Comparison of ENCODE assay signal across 8 mouse cellular contexts in the genomic region with DNA sequence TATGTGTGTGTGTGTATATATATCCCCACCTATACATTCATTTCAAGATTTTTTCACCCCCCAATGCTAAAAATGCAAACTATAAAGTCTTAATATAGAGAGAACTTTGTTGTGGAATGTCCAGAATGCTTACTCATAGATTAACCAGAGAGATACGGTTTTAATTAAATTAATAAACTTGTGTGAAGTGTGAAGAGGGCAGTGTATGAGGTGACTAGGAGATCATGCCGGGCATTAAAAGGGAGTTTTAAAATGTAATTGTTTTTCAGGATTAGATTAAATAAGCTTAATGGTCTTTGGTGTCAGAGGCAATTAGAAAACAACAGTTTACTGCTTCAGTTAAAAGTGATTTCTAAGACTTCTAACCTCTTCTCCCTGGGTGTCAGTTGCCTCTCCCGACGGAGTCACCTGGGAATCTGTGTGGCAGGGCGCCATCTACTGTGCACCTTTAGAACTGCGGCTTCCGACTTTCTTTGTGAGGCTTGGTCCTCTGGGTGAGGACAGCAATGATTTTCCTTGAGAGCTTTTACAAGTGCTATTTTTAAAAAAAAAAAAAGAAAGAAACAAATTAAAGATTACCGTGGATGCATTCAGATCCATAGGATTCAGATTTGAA. TPM values are rescaled to one million over a fixed set of nuclear protein-coding genes. Genes with fewer than 3 reads are reported as not detected.
DNase-seq lines count a peak whose midpoint lies in the region; ATAC-seq and TF ChIP-seq lines count a peak whose summit lies in the region.
"Had no signal": no experiment of that assay in that cellular context is flagged by ENCODE, and none has a peak within 500 bp of the region (broad histone marks: within the 10 kb centered on the region; RNA-seq: fewer than 3 reads in every experiment).

No protein-coding gene starts in this region.

- TF ChIP-seq CTCF in G1E (IDR thresholded peaks at IDR 0.05; ENCODE audit: low read depth, low read length): peak; percentile 48; the same call in 1 of the 2 replicates
- peak; percentile 82 for TF ChIP-seq CTCF in heart, postnatal 0 days (IDR thresholded peaks at IDR 0.05; ENCODE audit: low read depth)

- H3K27ac ChIP-seq in embryonic facial prominence, embryonic 14.5 days (replicated peaks; ENCODE audit: low read depth, low read length): no peak overlapping the region
- H3K27ac ChIP-seq in heart, postnatal 0 days (ENCODE audit: low read depth): no peak overlapping the region
- no peak overlapping the region for H3K27ac ChIP-seq in midbrain, embryonic 11.5 days (ENCODE audit: low read depth, low read length)

- no peak for ATAC-seq in G1E (ENCODE audit: extremely low read depth, insufficient number of reproducible peaks, low FRiP score, poor library complexity, severe bottlenecking)
- ATAC-seq in embryonic facial prominence, embryonic 14.5 days (ENCODE audit: low read depth): peak; percentile 37; the same call in 1 of the 2 replicates
- no peak for ATAC-seq in heart, postnatal 0 days (ENCODE audit: insufficient read depth, low read depth)
- ATAC-seq in midbrain, embryonic 11.5 days (ENCODE audit: low FRiP score): peak; percentile 79

- H3K36me3 ChIP-seq in G1E (replicated peaks): no peaks in the 10 kb centered on the region
- H3K36me3 ChIP-seq in embryonic facial prominence, embryonic 14.5 days (ENCODE audit: control insufficient read depth, insufficient read depth, low read length): no peaks in the 10 kb centered on the region
- H3K36me3 ChIP-seq in heart, postnatal 0 days (replicated peaks; ENCODE audit: control insufficient read depth, insufficient read depth, low read length): no peaks in the 10 kb centered on the region
- no peaks in the 10 kb centered on the region for H3K36me3 ChIP-seq in midbrain, embryonic 11.5 days (ENCODE audit: control insufficient read depth, insufficient read depth, low read length)

- peak; percentile 4 for DNase-seq in G1E (ENCODE audit: low spot score)
- peak; percentile 66 to 68 for DNase-seq in adrenal gland, postnatal 36 days
- DNase-seq in embryonic facial prominence, embryonic 14.5 days (ENCODE audit: low spot score): peak; percentile 74
- peak; percentile 13 for DNase-seq in heart, postnatal 0 days (ENCODE audit: low spot score)
- peak; percentile 54 for DNase-seq in left cerebral cortex, adult 11 months (ENCODE audit: low spot score)
- DNase-seq in midbrain, embryonic 11.5 days (ENCODE audit: low spot score, missing footprints): peak; percentile 99
- peak; percentile 16 to 55 for DNase-seq in spleen, adult 18-20 months

- H3K27me3 ChIP-seq in G1E (ENCODE audit: insufficient read depth, low read length): peaks cover 3% of the 10 kb centered on the region; the same call in 1 of the 2 replicates
- no peaks in the 10 kb centered on the region for H3K27me3 ChIP-seq in embryonic facial prominence, embryonic 14.5 days (replicated peaks; ENCODE audit: control insufficient read depth, insufficient read depth, low read length)
- no peaks in the 10 kb centered on the region for H3K27me3 ChIP-seq in heart, postnatal 0 days (ENCODE audit: control insufficient read depth, insufficient read depth, low read length)
- no peaks in the 10 kb centered on the region for H3K27me3 ChIP-seq in midbrain, embryonic 11.5 days (ENCODE audit: control insufficient read depth, insufficient read depth, low read length)

- H3K4me1 ChIP-seq in G1E (ENCODE audit: insufficient read depth, low read depth, low read length): no peaks in the 10 kb centered on the region
- no peaks in the 10 kb centered on the region for H3K4me1 ChIP-seq in embryonic facial prominence, embryonic 14.5 days (ENCODE audit: control insufficient read depth, insufficient read depth, low read length)
- H3K4me1 ChIP-seq in heart, postnatal 0 days (ENCODE audit: control insufficient read depth, insufficient read depth): no peaks in the 10 kb centered on the region
- no peaks in the 10 kb centered on the region for H3K4me1 ChIP-seq in midbrain, embryonic 11.5 days (ENCODE audit: control insufficient read depth, insufficient read depth, low read length)

- H3K9ac ChIP-seq in embryonic facial prominence, embryonic 14.5 days (ENCODE audit: low read depth, low read length): no peak overlapping the region
- H3K9ac ChIP-seq in heart, postnatal 0 days (replicated peaks; ENCODE audit: low read depth, low read length): no peak overlapping the region
- no peak overlapping the region for H3K9ac ChIP-seq in midbrain, embryonic 11.5 days (ENCODE audit: low read length)

- H3K9me3 ChIP-seq in G1E (replicated peaks): no peaks in the 10 kb centered on the region
- H3K9me3 ChIP-seq in embryonic facial prominence, embryonic 14.5 days (ENCODE audit: control insufficient read depth, low read length): no peaks in the 10 kb centered on the region
- H3K9me3 ChIP-seq in heart, postnatal 0 days (replicated peaks; ENCODE audit: control insufficient read depth, low read length): no peaks in the 10 kb centered on the region
- no peaks in the 10 kb centered on the region for H3K9me3 ChIP-seq in midbrain, embryonic 11.5 days (ENCODE audit: control insufficient read depth, low read length)

- no peak for TF ChIP-seq EP300 in heart, postnatal 0 days (IDR thresholded peaks at IDR 0.05; ENCODE audit: low read depth)

- H3K4me2 ChIP-seq in embryonic facial prominence, embryonic 14.5 days (ENCODE audit: low read depth, low read length): no peak overlapping the region
- H3K4me2 ChIP-seq in heart, postnatal 0 days (ENCODE audit: low read depth, low read length): no peak overlapping the region
- no peak overlapping the region for H3K4me2 ChIP-seq in midbrain, embryonic 11.5 days

- 15% methylated on average over 8 of the region's 8 CpGs for WGBS in embryonic facial prominence, embryonic 14.5 days
- WGBS in heart, postnatal 0 days: 22% methylated on average over 8 of the region's 8 CpGs
- 27% methylated on average over 8 of the region's 8 CpGs for WGBS in midbrain, embryonic 11.5 days

- no peak overlapping the region for H3K4me3 ChIP-seq in G1E (ENCODE audit: low read depth, low read length)
- no peak overlapping the region for H3K4me3 ChIP-seq in embryonic facial prominence, embryonic 14.5 days (ENCODE audit: low read depth, low read length)
- no peak overlapping the region for H3K4me3 ChIP-seq in heart, postnatal 0 days (ENCODE audit: low read depth, low read length)
- no peak overlapping the region for H3K4me3 ChIP-seq in midbrain, embryonic 11.5 days (ENCODE audit: low read depth, low read length)

RNA-seq across cellular contexts. Expression of gene Rfpl4b, which starts 27.4 kb away (rescaled TPM):
- not detected in 2 replicates for total RNA-seq in G1E (2014; fragmentation: Nextera tagmentation)
- total RNA-seq in G1E (2017): 0.16 TPM in 1 of 2 replicates, not detected in the other
- not detected in 2 replicates for polyA plus RNA-seq in G1E (2012)
- not detected for total RNA-seq in adrenal gland, postnatal 36 days (2021)
- not detected in 2 replicates for polyA plus RNA-seq in embryonic facial prominence, embryonic 14.5 days (2014; fragmentation: Nextera tagmentation; extraction: Ambion mirVana)
- not detected in 2 replicates for total RNA-seq in heart, postnatal 0 days (2014; rRNA removed; ENCODE audit: low replicate concordance)
- not detected in 2 replicates for polyA plus RNA-seq in heart, postnatal 0 days (2015; fragmentation: Nextera tagmentation; extraction: Ambion mirVana)
- not detected in 2 replicates for polyA plus RNA-seq in midbrain, embryonic 11.5 days (2014; fragmentation: Nextera tagmentation; extraction: Ambion mirVana)
- polyA plus RNA-seq: lung, embryonic 16.5 days had no signal

Comparison
In these comparisons a context has a peak if more than half of its experiments do, and no peak if none do; other contexts are left out.
1. ATAC-seq: peak in embryonic facial prominence, embryonic 14.5 days (single experiment) and midbrain, embryonic 11.5 days (single experiment); none in G1E (single experiment) and heart, postnatal 0 days (single experiment).
2. DNase-seq: peak in every context shown above with its lines; median percentile 99 in midbrain, embryonic 11.5 days; 74 in embryonic facial prominence, embryonic 14.5 days; 67 in adrenal gland, postnatal 36 days; 54 in left cerebral cortex, adult 11 months; 36 in spleen, adult 18-20 months; 13 in heart, postnatal 0 days; 4 in G1E.